Mouse (Mus musculus) embryonic fibroblast, embryonic 13.5 days (primary cell): ENCODE results near the gene Nipal4.

Source experiments
- CTCF ChIP-seq: IDR thresholded peaks from 2 replicates; pipeline ENCODE4 v1.5.1; 2011; ENCODE audit warnings: mild to moderate bottlenecking, control low read depth, low read length, moderate library complexity, borderline replicate concordance; ENCODE audit not compliant: insufficient read depth
- POLR2A ChIP-seq: IDR thresholded peaks from 2 replicates; pipeline ENCODE4 v1.6.1; 2011; ENCODE audit warnings: low read depth, mild to moderate bottlenecking, control low read depth, low read length, moderate library complexity

- TF ChIP-seq POLR2A (no peak), CTCF (no peak)
Observed at GRCm38 (mm10) chr11:46169908-46170307, 3.6 kb upstream of the Nipal4 start.
